Mouse (Mus musculus) midbrain, embryonic 11.5 days (tissue): ENCODE measurements around the gene Apol10a. TPM values are rescaled to one million over a fixed set of nuclear protein-coding genes. Genes with fewer than 3 reads are reported as not detected.
"Not testable (repeated sequence)": the region's sequence is repeated elsewhere in the genome, so short reads cannot be mapped to it uniquely, and the experiment has no call there.

Experiments
- ATAC-seq: fragments of 200-750 bp; cut with Nextera tagmentation; 2 replicates; pipeline ENCODE4 v1.8.0; 2017; ENCODE audit warnings: moderate TSS enrichment, moderate library complexity; ENCODE audit not compliant: low FRiP score
- DNase-seq: peaks from one replicate; pipeline ENCODE4 v3.0.0; 2015; ENCODE audit warnings: low spot score; ENCODE audit errors: missing footprints
- H3K27ac ChIP-seq: fragments of 300-500 bp; sonication (generic); 2 replicates; pipeline ENCODE4 v1.5.1; 2014; ENCODE audit warnings: low read depth, low read length
- H3K27me3 ChIP-seq: fragments of 300-500 bp; sonication (generic); 2 replicates; pipeline ENCODE4 v1.6.1; 2014; ENCODE audit warnings: mild to moderate bottlenecking, low read length, moderate library complexity, mixed read lengths; ENCODE audit not compliant: control insufficient read depth, insufficient read depth
- H3K36me3 ChIP-seq: fragments of 300-500 bp; sonication (generic); 2 replicates; pipeline ENCODE4 v1.6.1; 2014; ENCODE audit warnings: mild to moderate bottlenecking, low read length, moderate library complexity, mixed read lengths; ENCODE audit not compliant: control insufficient read depth, insufficient read depth
- H3K4me1 ChIP-seq: fragments of 300-500 bp; sonication (generic); 2 replicates; pipeline ENCODE4 v1.6.1; 2014; ENCODE audit warnings: low read length; ENCODE audit not compliant: control insufficient read depth, insufficient read depth
- H3K4me2 ChIP-seq: fragments of 300-500 bp; sonication (generic); 2 replicates; pipeline ENCODE4 v1.6.1; 2014; ENCODE audit warnings: mild to moderate bottlenecking, moderate library complexity
- H3K4me3 ChIP-seq: fragments of 300-500 bp; sonication (generic); 2 replicates; pipeline ENCODE4 v1.5.1; 2014; ENCODE audit warnings: low read depth, low read length
- H3K9ac ChIP-seq: fragments of 300-500 bp; sonication (generic); 2 replicates; pipeline ENCODE4 v1.6.1; 2014; ENCODE audit warnings: low read length
- H3K9me3 ChIP-seq: fragments of 300-500 bp; sonication (generic); 2 replicates; pipeline ENCODE4 v1.6.1; 2016; ENCODE audit warnings: low read length; ENCODE audit not compliant: control insufficient read depth
- WGBS: fragments of 180-500 bp; shearing (Covaris S2); extraction: QIAGEN DNeasy Blood & Tissue Kit; methylation state at CpG from one replicate; pipeline ENCODE4 v1.1.7; 2014; 5-methylcytosine and 5-hydroxymethylcytosine counted together
- polyA plus RNA-seq: library from polyadenylated mRNA; unstranded; fragments of >200 nt; fragmentation: Nextera tagmentation; extraction: Ambion mirVana; gene quantifications from 2 replicates; pipeline ENCODE4 v1.2.1, GENCODE M21; 2014

Gene Apol10a
- not detected in 2 replicates for polyA plus RNA-seq

DNA sequence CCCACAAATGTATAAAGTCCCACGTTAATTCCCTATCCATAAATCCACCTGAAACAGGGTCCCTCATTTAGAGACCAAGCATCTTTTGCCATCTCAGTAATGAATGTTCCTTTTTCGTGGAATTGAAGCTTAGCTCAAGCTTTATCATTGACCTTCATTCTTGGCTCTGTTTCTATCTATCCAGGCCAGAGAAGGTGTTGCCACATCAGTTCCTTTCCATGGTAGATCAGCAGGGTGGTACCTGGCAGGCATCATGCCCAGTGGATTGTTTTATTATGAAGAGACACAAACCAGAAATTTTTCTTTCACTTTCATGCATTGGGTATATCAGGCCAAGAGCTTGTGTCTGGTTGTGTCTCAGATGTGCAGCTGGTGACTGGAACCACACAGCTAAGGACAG lies at the start of gene Apol10a:
Apol10a (plus strand) TSS at position 355 of the 400 bp plus-strand sequence.
- not testable (repeated sequence) for H3K4me3 ChIP-seq, H3K36me3 ChIP-seq, H3K27ac ChIP-seq, H3K4me2 ChIP-seq, H3K9ac ChIP-seq, DNase-seq, H3K9me3 ChIP-seq, ATAC-seq, H3K4me1 ChIP-seq, H3K27me3 ChIP-seq
- WGBS, result 76% methylated on average over 2 of the region's 2 CpGs

DNA sequence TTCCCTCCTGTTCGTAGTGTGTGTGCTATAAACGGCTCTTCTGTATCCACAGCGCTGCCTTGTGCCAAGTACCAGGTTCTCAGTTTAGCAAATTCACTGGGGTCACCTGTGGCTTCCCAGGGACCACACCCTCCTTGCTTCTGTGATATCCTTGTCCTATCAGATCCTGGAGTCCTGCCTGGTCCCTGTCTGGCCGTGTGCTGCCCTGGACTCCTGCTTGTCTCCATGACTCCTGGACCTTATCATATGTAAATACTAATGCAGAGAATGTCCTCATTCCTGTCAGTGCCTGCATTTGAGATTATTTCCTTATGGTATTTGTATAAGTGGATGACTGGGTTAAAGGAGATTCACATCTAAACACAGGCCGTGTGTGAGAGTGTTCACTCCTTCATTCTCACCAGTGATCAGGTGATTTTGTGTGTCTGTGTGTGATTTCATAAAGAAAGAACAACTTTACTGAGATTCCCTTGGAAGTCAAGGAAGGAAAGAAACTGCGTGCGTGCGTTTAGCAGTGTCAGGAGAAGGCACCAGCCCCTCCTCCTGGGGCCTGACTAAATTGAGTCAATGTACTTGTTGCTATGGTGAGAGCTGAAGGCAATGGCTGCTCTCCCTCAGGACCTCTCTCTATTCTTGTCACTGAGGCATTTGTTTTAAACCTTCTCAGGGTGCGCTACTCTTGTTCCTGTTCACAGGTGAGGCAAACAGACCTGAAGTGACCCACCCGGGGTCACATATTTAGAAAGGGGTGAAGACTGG lies 48.0 kb upstream of the Apol10a start:
- 81% methylated on average over 5 of the region's 10 CpGs for WGBS
- not testable (repeated sequence) for H3K4me2 ChIP-seq, DNase-seq, H3K4me3 ChIP-seq, H3K4me1 ChIP-seq, H3K36me3 ChIP-seq, ATAC-seq, H3K9ac ChIP-seq, H3K27ac ChIP-seq, H3K27me3 ChIP-seq, H3K9me3 ChIP-seq

DNA sequence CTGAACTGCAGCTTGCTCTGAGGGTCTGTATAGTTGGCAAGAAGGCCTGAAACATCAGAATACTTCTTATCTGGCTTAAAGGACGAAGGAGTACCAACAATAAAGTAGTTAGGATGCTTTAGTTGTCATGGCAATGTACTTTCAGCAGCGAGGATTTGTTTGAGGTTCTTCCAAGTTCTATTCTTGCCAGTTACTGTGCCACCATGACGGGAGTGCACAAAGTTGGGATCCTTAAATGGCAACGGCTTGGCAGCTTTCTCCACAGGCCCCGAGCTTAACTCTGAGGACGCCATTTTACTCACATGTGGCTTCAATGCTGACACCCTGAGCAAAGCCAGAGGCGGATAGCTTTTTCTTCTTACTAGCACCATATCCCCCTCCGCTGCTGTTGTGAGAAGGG lies 32.1 kb upstream of the Apol10a start:
- DNase-seq, H3K27me3 ChIP-seq, H3K4me3 ChIP-seq, H3K36me3 ChIP-seq, H3K4me2 ChIP-seq, H3K4me1 ChIP-seq, H3K9me3 ChIP-seq, ATAC-seq, H3K27ac ChIP-seq, H3K9ac ChIP-seq: not testable (repeated sequence)
- 84% methylated on average over 7 of the region's 8 CpGs for WGBS

DNA sequence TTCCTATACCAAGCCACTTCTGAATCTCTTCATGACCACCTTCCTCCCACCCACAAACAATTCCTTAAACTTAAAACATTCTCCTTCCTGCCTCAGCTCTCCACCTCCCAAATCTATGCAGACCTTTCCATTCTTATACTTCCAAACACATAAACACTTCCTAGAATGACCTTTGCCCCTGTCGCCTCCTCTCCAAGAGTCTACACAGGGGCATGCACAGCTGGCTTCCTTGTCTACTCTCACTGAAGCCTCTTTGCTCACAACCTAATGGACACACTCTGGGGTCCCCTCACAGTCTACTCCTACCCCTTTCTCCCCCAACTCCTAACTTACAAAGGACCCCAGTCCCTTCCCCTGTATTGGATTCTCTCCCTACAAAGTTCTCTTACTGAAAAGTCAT lies 31.2 kb upstream of the Apol10a start:
- WGBS, result 50% methylated on average over 1 of the region's 1 CpGs
- not testable (repeated sequence) for H3K27me3 ChIP-seq, H3K36me3 ChIP-seq, H3K4me3 ChIP-seq, ATAC-seq, DNase-seq, H3K9ac ChIP-seq, H3K27ac ChIP-seq, H3K9me3 ChIP-seq, H3K4me1 ChIP-seq, H3K4me2 ChIP-seq

DNA sequence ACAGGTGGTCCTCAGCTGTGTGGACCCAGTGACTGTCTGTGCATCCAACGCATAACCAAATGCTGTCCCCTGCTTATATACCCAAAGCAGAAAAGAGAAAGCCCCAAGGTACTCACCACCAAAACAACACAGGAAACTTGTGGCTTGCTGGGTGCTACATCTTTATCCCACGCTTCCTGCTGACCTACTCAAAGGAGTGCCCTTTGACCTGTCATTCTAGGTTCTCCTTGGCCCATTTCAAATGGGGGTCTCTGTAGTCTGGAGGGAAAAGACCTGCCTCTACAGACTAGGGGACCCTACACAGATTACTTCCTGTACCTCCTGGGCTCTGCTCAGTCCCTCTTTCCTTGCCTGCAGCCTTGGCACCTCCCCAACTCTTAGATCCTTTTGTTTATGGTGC lies 29.5 kb upstream of the Apol10a start, which contains the start of gene Apol7b:
Apol7b (minus strand) TSS at position 101 of the 400 bp plus-strand sequence.
- not testable (repeated sequence) for H3K27ac ChIP-seq, H3K27me3 ChIP-seq, H3K4me2 ChIP-seq, DNase-seq, H3K4me1 ChIP-seq, H3K4me3 ChIP-seq, H3K9ac ChIP-seq, H3K36me3 ChIP-seq, ATAC-seq, H3K9me3 ChIP-seq
- WGBS, result 100% methylated on average over 1 of the region's 2 CpGs

DNA sequence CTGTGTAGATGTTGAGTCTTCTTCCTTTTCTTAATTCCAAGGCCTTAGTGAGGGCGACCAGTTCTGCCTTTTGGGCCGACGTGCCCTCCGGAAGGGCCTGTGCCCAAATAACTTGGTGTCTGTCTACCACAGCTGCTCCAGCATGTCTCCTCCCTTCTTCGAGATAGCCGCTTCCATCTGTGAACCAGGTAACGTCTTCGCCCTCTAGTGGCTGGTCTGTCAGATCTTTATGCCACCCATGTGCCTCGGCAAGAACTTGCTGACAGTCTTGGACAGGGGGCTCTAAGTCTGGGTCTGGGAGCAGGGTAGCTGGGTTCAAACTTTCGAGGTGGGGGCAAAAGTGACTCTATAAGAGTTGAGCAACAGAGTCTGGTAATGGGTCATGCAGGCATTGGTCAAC lies 26.9 kb upstream of the Apol10a start:
- not testable (repeated sequence) for H3K4me2 ChIP-seq, H3K4me3 ChIP-seq, H3K27me3 ChIP-seq, H3K27ac ChIP-seq, H3K9ac ChIP-seq, H3K4me1 ChIP-seq, DNase-seq, H3K9me3 ChIP-seq, H3K36me3 ChIP-seq, ATAC-seq
- 58% methylated on average over 10 of the region's 10 CpGs for WGBS

DNA sequence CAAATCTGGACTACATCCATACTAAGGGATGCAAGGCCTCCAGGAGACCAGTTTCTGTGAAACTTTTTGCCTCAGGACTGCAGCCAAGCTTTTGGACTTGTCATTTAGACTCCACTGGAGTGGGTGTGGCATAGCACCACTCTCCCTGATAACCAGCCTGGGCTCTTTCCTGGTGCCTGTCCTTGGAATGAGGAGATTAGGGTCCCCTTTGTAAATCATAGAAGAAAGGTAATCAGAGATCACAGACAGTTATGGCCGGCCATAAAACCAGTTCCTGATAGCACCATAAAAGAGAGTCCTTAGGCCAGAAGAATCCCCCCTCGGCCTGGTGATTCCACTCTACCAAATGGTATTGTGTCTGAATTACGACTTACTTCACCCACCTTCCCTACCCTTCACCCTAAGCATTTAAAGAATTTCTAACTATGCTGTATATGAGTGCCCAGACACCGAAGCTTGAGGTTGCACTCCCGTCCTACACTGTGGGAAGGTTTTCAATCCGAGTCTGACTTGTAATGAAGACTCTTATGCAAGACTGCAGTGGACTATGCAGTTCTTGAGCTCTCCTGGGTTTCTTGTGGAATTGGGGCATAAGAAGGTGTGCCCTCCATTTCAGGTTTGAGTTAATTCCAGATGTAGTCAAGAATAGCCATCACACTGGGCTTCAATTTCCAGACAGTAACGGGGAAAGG lies 2.0 kb upstream of the Apol10a start:
- not testable (repeated sequence) for ATAC-seq, H3K9me3 ChIP-seq, H3K4me3 ChIP-seq, H3K36me3 ChIP-seq, H3K4me2 ChIP-seq, H3K27ac ChIP-seq, H3K9ac ChIP-seq, DNase-seq, H3K27me3 ChIP-seq, H3K4me1 ChIP-seq
- WGBS, result 85% methylated on average over 7 of the region's 7 CpGs

DNA sequence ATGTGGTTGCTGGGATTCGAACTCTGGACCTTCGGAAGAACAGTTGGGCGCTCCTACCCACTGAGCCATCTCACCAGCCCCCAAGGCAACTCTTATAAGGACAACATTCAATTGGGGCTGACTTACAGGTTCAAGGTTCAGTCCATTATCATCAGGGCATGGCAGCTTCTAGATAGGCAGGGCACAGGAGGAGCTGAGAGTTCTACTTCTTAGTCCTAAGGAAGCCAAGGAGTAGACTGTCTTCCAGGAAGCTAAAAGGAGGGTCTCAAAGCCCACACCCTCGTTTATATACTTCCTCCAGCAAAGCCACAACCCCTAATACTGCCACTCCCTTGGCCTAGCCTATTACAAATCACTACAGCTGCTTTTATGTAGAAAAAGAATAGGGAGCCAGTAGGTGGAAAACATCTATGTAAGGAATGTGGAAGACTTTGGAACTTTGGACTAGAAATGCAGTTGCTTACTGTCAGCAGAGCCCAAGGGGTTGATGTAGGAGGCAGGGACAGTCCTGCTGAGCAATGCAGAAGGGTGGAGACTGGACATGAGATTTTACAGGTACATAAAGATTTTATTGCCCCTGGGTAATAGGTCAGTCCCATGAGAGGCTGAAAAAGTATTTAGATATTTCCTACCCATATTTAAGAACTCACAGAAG lies 5.4 kb downstream of the Apol10a start:
- H3K27ac ChIP-seq, result no peak overlapping the region
- no peak overlapping the region for H3K4me2 ChIP-seq
- H3K4me3 ChIP-seq, result no peak overlapping the region
- H3K27me3 ChIP-seq, result no peaks in the 10 kb centered on the region
- no peaks in the 10 kb centered on the region for H3K36me3 ChIP-seq
- no peaks in the 10 kb centered on the region for H3K9me3 ChIP-seq
- H3K4me1 ChIP-seq, result no peaks in the 10 kb centered on the region
- 79% methylated on average over 4 of the region's 4 CpGs for WGBS
- no peak for ATAC-seq
- H3K9ac ChIP-seq, result no peak overlapping the region
- no peak for DNase-seq

DNA sequence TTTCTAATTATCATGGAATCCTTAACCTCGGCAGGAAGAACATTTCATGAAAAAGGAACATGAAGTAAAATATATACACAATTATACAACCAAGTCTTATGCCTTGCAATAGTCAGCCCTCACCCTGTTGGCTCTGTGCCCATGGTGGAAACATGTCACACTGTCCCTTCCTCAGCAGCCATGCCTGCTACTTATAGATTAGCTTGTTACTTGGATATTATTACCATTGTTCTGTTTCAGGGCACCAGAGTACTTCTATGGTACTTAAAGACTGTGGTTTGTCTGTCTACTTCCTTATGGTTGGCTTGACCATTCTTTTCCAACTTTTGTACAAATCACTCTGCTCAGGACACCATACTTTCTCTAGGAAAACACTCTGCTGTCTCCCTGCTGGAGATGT lies 16.3 kb downstream of the Apol10a start:
- H3K27me3 ChIP-seq, H3K9ac ChIP-seq, H3K4me3 ChIP-seq, H3K36me3 ChIP-seq, DNase-seq, H3K9me3 ChIP-seq, H3K4me2 ChIP-seq, H3K27ac ChIP-seq, H3K4me1 ChIP-seq, ATAC-seq: not testable (repeated sequence)
- no CpG with 5 or more reads among the region's 1 CpGs for WGBS
